Mouse (Mus musculus) liver, embryonic 16.5 days (tissue): ENCODE data around the gene Olfr818. TPM values are rescaled to one million over a fixed set of nuclear protein-coding genes. Genes with fewer than 3 reads are reported as not detected.
"Not testable (repeated sequence)": the region's sequence is repeated elsewhere in the genome, so short reads cannot be mapped to it uniquely, and the experiment has no call there.

ENCODE experiments used
- ATAC-seq: fragments of 200-750 bp; cut with Nextera tagmentation; 2 replicates; pipeline ENCODE4 v1.8.0; 2017; ENCODE audit warnings: low read depth, mild to moderate bottlenecking, moderate number of reproducible peaks, moderate library complexity
- H3K27ac ChIP-seq: fragments of 300-500 bp; sonication (generic); 2 replicates; pipeline ENCODE4 v1.5.1; 2014; ENCODE audit warnings: mild to moderate bottlenecking, low read length
- H3K27me3 ChIP-seq: fragments of 300-500 bp; sonication (generic); 2 replicates; pipeline ENCODE4 v1.6.1; 2014; ENCODE audit warnings: low read depth, low read length, mixed read lengths; ENCODE audit not compliant: control insufficient read depth, insufficient read depth
- H3K36me3 ChIP-seq: fragments of 300-500 bp; sonication (generic); 2 replicates; pipeline ENCODE4 v1.6.1; 2014; ENCODE audit warnings: mild to moderate bottlenecking; ENCODE audit not compliant: control insufficient read depth, insufficient read depth
- H3K4me1 ChIP-seq: fragments of 300-500 bp; sonication (generic); 2 replicates; pipeline ENCODE4 v1.6.1; 2014; ENCODE audit warnings: low read depth, low read length, mixed read lengths; ENCODE audit not compliant: control insufficient read depth
- H3K4me2 ChIP-seq: fragments of 300-500 bp; sonication (generic); 2 replicates; pipeline ENCODE4 v1.6.1; 2014; ENCODE audit warnings: low read depth, low read length, mixed read lengths
- H3K4me3 ChIP-seq: fragments of 300-500 bp; sonication (generic); 2 replicates; pipeline ENCODE4 v1.5.1; 2014; ENCODE audit warnings: low read depth, mild to moderate bottlenecking, low read length
- H3K9ac ChIP-seq: fragments of 300-500 bp; sonication (generic); 2 replicates; pipeline ENCODE4 v1.6.1; 2014; ENCODE audit warnings: low read depth, low read length
- H3K9me3 ChIP-seq: fragments of 300-500 bp; sonication (generic); replicated peaks from 2 replicates; pipeline ENCODE4 v1.6.1; 2016; ENCODE audit warnings: low read length; ENCODE audit not compliant: control insufficient read depth
- WGBS: fragments of 180-500 bp; shearing (Covaris S2); extraction: QIAGEN DNeasy Blood & Tissue Kit; methylation state at CpG from one replicate; pipeline ENCODE4 v1.1.7; 2014; ENCODE audit not compliant: insufficient replicate concordance; 5-methylcytosine and 5-hydroxymethylcytosine counted together
- polyA plus RNA-seq: library from polyadenylated mRNA; unstranded; fragments of >200 nt; fragmentation: Nextera tagmentation; extraction: Ambion mirVana; gene quantifications from 2 replicates; pipeline ENCODE4 v1.2.1, GENCODE M21; 2015

Gene Olfr818
- not detected in 2 replicates for polyA plus RNA-seq

GRCm38 (mm10) chr10:129949000-129949399 is at the start of gene Olfr818:
Gene Olfr818, minus strand, starts transcription at chr10:129949100.
- Histone ChIP-seq H3K36me3 (no peaks in the 10 kb centered on the region), H3K4me2 (no peak within 1 kb of the TSS), H3K9ac (no peak within 1 kb of the TSS), H3K4me3 (no peak within 1 kb of the TSS), H3K9me3 (no peaks in the 10 kb centered on the region), H3K27ac (no peak within 1 kb of the TSS), H3K4me1 (no peaks in the 10 kb centered on the region), H3K27me3 (no peaks in the 10 kb centered on the region)
- WGBS = 66% methylated on average over 2 of the region's 2 CpGs
- ATAC-seq = no peak

- not testable (repeated sequence) for H3K9ac ChIP-seq, H3K27me3 ChIP-seq, H3K9me3 ChIP-seq, H3K4me2 ChIP-seq, H3K4me1 ChIP-seq, ATAC-seq, H3K27ac ChIP-seq, H3K4me3 ChIP-seq, H3K36me3 ChIP-seq
- no CpG with 5 or more reads among the region's 1 CpGs for WGBS
Measured at GRCm38 (mm10) chr10:129984962-129985361, 36.1 kb upstream of the Olfr818 start, which contains the start of gene Gm10310. Gene Gm10310, minus strand, starts transcription at chr10:129985062.

GRCm38 (mm10) chr10:129981867-129982266 is 33.0 kb upstream of the Olfr818 start:
- H3K36me3 ChIP-seq, H3K27me3 ChIP-seq, H3K4me3 ChIP-seq, H3K27ac ChIP-seq, H3K4me2 ChIP-seq, H3K9me3 ChIP-seq, ATAC-seq, H3K4me1 ChIP-seq, H3K9ac ChIP-seq: not testable (repeated sequence)
- WGBS = no CpG with 5 or more reads among the region's 3 CpGs

GRCm38 (mm10) chr10:129976040-129976439 is 27.1 kb upstream of the Olfr818 start, which contains the start of gene Olfr247:
Gene Olfr247, minus strand, starts transcription at chr10:129976140.
- not testable (repeated sequence) for H3K36me3 ChIP-seq, H3K9ac ChIP-seq, H3K27me3 ChIP-seq, H3K27ac ChIP-seq, H3K4me3 ChIP-seq, H3K4me1 ChIP-seq, ATAC-seq, H3K9me3 ChIP-seq, H3K4me2 ChIP-seq
- no CpG with 5 or more reads among the region's 2 CpGs for WGBS

- not testable (repeated sequence) for H3K27ac ChIP-seq, H3K4me2 ChIP-seq, ATAC-seq, H3K4me1 ChIP-seq, H3K4me3 ChIP-seq, H3K9ac ChIP-seq, H3K27me3 ChIP-seq, H3K9me3 ChIP-seq, H3K36me3 ChIP-seq
- no CpG with 5 or more reads among the region's 3 CpGs for WGBS
Measured at GRCm38 (mm10) chr10:129972994-129973393, 24.1 kb upstream of the Olfr818 start.

- whole genome bisulfite sequencing = 40% methylated on average over 2 of the region's 2 CpGs
- not testable (repeated sequence) for H3K27ac ChIP-seq, H3K4me2 ChIP-seq
Measured at GRCm38 (mm10) chr10:129967166-129967565, 18.3 kb upstream of the Olfr818 start, which contains the start of gene Olfr819. Gene Olfr819, minus strand, starts transcription at chr10:129967266.

GRCm38 (mm10) chr10:129966232-129966631 is 17.3 kb upstream of the Olfr818 start:
- H3K9ac ChIP-seq, H3K4me1 ChIP-seq, H3K9me3 ChIP-seq, H3K4me3 ChIP-seq, H3K27me3 ChIP-seq, ATAC-seq, H3K36me3 ChIP-seq, H3K4me2 ChIP-seq, H3K27ac ChIP-seq: not testable (repeated sequence)
- 77% methylated on average over 2 of the region's 3 CpGs for WGBS

More at GRCm38 (mm10) chr10:129967166-129967565, 18.3 kb upstream of the Olfr818 start, which contains the start of gene Olfr819:
- H3K9me3 ChIP-seq, H3K4me1 ChIP-seq, H3K4me3 ChIP-seq, H3K27me3 ChIP-seq, H3K36me3 ChIP-seq, H3K9ac ChIP-seq, ATAC-seq: not testable (repeated sequence)

- Histone ChIP-seq H3K4me1 (no peaks in the 10 kb centered on the region), H3K9ac (no peak within 1 kb of the TSS), H3K4me2 (no peak within 1 kb of the TSS), H3K36me3 (no peaks in the 10 kb centered on the region), H3K27me3 (no peaks in the 10 kb centered on the region), H3K27ac (no peak within 1 kb of the TSS), H3K9me3 (no peaks in the 10 kb centered on the region; the same call in 1 of the 2 replicates), H3K4me3 (no peak within 1 kb of the TSS)
- no peak for ATAC-seq
- 35% methylated on average over 1 of the region's 1 CpGs for WGBS
Measured at GRCm38 (mm10) chr10:129915497-129915896, 33.4 kb downstream of the Olfr818 start, which contains the start of gene Olfr816. Gene Olfr816, minus strand, starts transcription at chr10:129915597.

GRCm38 (mm10) chr10:129905767-129906166 is 43.1 kb downstream of the Olfr818 start, which contains the start of gene Olfr815:
Gene Olfr815, minus strand, starts transcription at chr10:129905867.
- not testable (repeated sequence) for H3K4me1 ChIP-seq, H3K4me2 ChIP-seq, H3K9ac ChIP-seq, H3K27me3 ChIP-seq, H3K27ac ChIP-seq, H3K9me3 ChIP-seq, ATAC-seq, H3K36me3 ChIP-seq, H3K4me3 ChIP-seq
- WGBS = no CpG with 5 or more reads among the region's 1 CpGs
